Mouse (Mus musculus): ENCODE measurements around the gene Gpr146.

DNA sequence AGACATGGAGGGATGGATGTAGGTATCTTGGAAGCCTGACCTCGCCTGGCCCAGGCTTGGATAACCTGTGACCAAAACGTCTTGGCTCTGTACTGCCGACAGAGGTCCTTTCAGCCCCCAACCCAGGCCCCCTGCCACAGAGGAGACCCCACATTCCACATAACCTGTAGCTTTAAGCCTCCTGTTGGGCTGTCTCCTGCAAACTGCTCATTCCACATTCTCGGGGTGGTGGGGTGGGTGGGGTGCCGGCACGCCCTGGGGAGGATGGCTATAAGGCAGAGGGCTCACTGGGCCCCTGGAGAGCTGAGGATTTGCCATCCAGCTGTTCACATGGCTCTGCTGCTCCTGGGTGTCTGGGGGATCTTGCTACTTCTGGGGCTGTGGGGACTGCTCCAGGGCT, 25.2 kb upstream of the Gpr146 start, which contains the start of gene Cyp2w1:
- TF ChIP-seq CTCF (IDR thresholded peaks at IDR 0.05; ENCODE audit: low read depth) (no peak), EP300 (optimal IDR thresholded peaks at IDR 0.05) (no peak)

All from stomach, postnatal 0 days (tissue).